Mouse (Mus musculus) cerebellum, adult 11 months (tissue): ENCODE results near the gene Katnal1.
A peak's percentile ranks its signal among the peaks of the same experiment; 100 is the strongest.

Source experiments
- DNase-seq: peaks from one replicate; pipeline ENCODE4 v3.0.0; 2022

Gene Katnal1

GRCm38 (mm10) chr5:148923408-148923807, 5.7 kb downstream of the Katnal1 start:
- no peak for DNase-seq

GRCm38 (mm10) chr5:148922773-148923172, 6.3 kb downstream of the Katnal1 start:
- no peak for DNase-seq

DNA sequence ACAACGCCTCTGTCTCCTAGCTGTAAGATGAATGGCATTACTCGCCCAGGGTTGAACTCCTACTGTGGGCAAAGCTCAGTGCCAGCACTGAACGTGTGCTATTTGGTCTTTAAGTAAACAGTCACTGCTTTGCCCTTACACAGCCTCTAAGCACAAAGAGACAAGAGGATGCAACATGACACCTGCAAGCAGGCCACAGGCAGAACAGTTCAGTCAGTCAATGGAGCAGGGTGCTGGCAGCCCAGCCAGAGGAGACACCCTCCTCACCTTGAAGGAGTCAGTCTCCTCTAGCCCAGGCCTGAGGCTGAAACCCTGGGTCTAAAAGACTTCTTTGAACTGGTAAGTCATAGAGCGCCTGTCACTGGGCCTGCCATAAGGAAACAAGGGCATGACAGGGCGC, 11.1 kb downstream of the Katnal1 start:
- no peak for DNase-seq

GRCm38 (mm10) chr5:148916775-148917174, 12.3 kb downstream of the Katnal1 start:
- DNase-seq = no peak

DNA sequence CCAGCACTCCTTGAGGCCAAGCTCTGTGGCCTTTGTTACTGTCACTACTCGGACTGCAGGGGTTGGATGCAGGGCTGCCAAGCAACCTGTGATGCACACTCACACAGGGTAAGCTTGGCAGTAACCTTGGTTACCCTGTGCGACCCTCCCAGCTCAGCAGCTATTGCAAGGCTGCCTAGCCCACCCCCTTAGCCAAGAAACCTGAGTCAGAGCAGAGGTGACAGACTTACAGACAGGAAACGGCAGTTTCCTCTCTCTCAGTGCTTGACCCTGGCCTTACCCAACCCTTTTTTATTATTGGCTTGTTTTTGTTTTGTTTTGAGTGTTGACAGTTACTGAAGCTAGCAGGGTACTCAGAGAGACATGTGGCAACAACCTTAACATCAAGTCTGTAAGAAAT, 16.9 kb downstream of the Katnal1 start:
- no peak for DNase-seq

- DNase-seq = no peak
Measured at GRCm38 (mm10) chr5:148910066-148910465, 19.1 kb downstream of the Katnal1 start.

DNA sequence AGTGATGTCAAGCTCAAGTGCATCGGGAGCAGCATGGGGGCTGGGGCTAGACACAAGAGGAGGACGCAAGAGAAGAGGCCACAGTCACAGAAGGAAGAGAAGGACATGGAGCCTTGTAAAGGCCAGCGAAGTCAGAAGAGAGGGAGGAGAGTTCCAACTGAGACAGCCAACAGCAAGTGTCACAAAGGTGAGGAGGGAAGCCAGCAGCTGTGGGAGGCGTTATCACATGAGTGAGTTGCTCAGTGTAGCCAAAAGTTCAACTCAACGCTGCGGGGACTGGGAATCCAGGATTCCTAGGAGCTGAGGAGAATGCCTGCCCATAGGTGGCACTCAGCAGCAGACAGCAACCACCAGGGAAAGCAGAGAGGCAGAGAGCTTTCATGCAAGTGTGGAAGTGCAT, 19.7 kb downstream of the Katnal1 start:
- DNase-seq = no peak

DNA sequence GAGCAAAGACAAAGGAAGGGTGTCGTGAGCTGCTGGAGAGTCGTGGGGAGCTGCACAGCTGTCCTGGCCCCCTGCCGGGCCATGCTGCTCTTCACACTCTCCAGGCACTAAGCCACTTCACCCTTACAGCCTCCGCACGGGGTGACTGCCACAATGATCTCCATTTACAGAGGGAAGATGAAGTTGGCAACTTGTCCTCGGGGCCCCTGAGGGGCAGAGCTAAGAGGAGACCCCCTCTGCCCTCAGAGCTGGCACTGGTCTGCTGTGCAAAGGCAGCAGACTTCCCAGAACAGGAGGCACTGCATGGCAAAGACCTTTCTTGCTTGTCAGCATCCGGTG, 20.1 kb downstream of the Katnal1 start:
- DNase-seq = no peak

- no peak for DNase-seq
Measured at GRCm38 (mm10) chr5:148908191-148909056, 20.7 kb downstream of the Katnal1 start.

DNA sequence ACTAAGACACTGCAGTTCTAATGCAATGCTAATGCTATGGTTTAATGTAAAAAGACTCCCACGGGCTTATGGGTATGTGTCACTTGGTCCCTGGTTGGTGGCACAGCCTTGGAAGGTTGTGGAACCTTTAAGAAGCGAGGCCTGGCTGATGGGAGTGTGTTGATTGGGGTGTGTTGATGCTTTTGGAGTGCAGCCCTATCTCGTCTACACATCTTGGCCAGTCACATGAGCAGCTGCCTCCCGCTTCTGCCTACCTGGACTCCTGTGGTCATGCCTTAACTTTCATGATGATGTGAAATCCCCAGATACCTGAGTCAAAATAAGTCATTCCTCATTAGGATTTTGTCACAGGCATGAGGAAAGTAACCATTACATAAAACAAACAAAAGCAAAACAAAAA, 22.8 kb downstream of the Katnal1 start:
- no peak for DNase-seq

- peak; percentile 22 for DNase-seq
Measured at GRCm38 (mm10) chr5:148904846-148905245, 24.3 kb downstream of the Katnal1 start.

DNA sequence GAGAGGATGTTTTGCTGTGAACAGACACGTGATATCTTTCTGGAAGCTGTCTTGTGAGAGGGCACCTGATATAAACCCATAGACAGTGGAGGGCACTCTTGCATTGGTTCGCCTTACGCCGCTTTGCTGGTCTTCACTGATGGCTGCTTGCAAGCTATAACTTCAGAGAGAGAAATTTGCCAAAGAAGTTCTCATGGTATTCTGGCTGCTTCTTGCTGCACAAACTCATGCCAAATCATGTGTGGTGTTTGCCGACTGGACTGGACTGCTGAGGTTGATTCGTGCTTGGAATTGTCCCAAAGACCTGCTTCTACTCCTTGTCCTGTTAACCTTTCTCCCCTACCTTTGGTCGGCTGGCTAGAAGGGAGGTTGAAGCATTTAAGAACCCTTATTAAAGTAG, 29.8 kb downstream of the Katnal1 start:
- DNase-seq = no peak

- no peak for DNase-seq
Measured at GRCm38 (mm10) chr5:148897941-148898417, 31.1 kb downstream of the Katnal1 start.

- DNase-seq = no peak
Measured at GRCm38 (mm10) chr5:148897069-148897702, 31.9 kb downstream of the Katnal1 start.

DNA sequence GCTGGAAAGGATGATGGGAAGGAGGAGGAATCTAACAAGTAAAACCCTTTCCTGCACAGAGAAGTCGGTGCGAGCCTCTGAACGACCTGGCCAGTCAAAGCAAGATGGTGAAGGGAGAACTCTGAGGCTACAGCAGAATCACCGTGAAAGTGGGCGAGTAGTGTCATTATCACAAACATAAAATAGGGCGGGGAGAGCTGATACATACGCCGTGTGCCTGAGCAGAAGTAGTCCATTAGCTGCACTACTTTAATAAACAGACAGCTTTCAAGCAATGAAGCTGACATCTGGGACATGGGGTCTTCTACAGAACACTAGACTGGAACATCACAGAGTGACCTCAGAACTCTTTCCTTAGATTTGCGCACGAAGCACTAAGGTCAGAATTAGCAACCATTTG, 32.6 kb downstream of the Katnal1 start:
- no peak for DNase-seq

DNA sequence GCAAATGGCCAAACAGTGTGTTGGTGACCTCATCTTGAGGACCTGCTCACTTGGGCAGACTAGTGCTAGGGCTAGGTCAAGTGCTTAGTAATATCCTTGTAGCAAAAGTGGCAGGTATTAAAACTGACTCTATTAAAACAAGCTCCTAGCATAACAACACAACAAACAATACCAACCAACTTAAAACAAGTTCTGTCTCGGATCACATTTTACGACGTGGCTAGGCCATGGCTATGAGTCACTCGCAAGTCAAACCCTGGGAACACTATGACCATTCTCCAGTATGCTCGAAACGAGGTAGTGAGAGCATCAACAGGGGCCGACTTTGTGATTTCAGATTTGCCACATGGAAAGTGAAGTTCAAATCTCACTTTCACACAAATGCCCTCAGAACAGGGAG, 33.3 kb downstream of the Katnal1 start:
- DNase-seq = no peak

- no peak for DNase-seq
Measured at GRCm38 (mm10) chr5:148895034-148895433, 34.1 kb downstream of the Katnal1 start.

- DNase-seq = no peak
Measured at GRCm38 (mm10) chr5:148890237-148890636, 38.9 kb downstream of the Katnal1 start.

DNA sequence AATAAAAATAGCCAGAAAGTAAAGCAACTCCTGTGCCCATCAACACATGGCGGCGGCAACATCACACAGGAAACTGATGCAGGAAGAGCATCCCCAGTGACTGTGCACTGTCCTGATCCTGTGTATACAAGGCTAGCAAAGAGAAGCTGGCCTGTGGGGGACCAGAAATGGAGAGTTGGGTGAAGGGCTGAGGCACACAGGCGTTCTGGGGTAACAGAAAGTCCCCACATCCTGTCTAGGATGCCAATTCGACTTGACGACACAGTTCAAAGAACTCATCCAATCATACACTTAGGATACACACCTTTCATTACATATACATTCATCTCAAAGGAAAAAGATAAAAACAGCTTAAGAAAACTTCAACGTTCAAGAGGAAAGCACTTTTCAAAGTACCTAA, 41.1 kb downstream of the Katnal1 start:
- DNase-seq = no peak

DNA sequence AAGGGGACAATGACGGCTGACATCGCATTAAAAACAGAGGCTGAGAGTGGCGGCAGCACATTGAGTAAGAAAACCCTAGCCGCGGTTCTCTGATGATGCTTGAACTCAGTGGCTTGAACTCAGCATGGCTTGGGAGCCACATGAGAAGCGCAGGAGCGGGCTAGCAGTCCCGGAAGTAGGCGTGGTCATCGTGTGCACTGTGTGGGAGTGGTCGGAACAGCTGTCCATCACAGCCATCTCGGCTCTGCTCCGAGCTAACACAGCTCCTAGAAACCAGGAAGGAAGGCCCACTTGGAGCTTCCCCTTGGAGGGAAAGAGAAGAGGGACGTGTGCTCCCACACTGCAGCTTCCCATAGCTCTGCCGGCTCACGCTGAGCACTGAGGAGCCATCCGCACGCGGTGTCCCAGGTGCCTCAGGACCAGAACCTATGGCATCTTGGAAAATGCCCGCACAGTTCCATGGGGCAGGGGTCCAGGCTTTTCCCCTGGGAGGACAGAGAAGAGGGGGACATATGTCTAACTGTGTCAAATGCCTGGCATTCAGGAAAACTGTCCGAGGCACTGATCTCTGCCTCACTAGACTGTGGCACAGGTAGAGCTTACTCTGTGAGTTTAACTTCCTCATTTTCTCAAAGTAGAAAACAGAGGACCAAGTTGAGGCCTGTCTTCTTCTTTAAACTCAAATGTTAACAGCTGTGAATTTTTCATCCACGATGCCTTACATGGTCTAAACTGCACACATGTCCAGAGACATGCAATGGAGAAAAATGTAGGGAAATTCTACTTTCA, 43.1 kb downstream of the Katnal1 start:
- no peak for DNase-seq

DNA sequence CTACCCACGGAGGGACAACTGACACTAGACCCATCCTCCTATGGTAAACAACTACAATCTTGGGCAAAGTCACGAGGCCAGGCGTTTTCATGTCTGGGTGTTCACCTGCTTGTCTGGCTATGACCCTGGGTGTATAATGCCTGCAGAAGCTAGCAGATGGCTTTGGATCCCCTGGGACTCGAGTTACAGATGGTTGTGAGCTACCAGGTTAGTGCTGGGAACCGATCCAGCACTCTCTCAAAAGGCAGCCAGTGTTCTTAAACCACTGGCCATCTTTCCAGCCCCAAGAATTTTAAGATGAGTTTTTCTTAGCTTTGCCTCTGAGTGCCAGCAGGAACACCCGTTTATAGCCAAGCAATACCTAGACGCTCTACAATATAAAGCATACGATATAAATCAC, 45.4 kb downstream of the Katnal1 start:
- no peak for DNase-seq

- no peak for DNase-seq
Measured at GRCm38 (mm10) chr5:148879218-148879617, 49.9 kb downstream of the Katnal1 start.

DNA sequence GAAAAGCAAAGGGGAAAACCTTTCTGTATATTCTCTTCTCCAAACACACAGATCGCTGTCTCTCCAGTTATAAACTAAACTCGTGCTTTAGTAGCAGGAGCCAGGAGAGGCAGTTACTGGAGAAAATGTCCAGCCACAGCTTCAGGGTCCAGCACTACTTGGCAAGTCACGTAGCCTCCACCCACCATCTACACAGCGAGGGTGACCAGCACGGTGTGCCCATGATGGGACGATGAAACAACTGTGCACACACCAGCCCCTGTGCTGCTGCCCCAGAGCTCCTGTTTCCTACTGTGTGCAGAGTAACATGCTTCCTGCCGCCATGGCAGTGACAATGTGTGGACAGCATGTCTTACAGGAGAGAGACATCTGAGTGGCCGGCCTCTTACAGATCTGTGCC, 56.0 kb downstream of the Katnal1 start:
- no peak for DNase-seq

DNA sequence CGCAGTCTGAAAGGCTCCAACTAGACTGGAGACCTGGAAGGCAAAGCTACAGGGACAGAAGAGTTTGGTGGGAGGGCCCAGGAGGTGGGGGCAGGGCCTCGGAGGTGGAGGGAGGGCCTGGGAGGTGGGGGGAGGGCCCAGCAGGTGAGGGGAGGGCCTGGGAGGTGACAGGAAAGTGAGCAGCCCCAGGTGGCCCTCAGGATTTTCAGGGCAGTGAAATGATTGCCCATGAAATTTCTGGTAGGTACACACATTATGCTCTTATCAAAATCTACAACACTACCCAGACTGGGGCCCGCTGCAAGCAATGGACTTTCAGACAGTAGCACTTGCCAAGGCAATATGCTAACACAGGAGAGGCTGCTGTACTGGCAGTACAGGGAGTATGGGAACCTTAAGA, 59.5 kb downstream of the Katnal1 start:
- no peak for DNase-seq
